Mouse (Mus musculus): ENCODE results near the gene Gpr61.

DNA sequence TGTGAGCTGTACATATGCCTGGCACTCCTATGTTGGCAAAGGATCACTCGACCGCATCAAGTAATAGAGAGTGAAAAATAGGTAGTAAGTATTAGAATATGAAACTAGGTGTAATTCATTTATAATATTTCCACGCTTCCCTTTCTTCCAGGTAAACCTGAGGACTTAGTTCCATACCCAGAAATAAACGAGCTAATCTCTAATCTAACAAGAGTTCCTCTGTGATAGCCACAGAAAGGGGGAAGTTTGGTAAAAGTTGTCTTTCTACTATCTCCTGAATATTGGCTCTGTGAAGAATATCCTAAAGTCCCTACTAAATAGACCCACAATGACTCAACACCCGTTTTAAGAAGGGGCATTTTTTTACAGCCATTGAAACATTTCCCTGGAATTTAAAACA lies 8.0 kb downstream of the Gpr61 start:
- TF ChIP-seq CTCF (IDR thresholded peaks at IDR 0.05; ENCODE audit: low read depth, low read length) (no peak), GATA2 (IDR thresholded peaks at IDR 0.05; ENCODE audit: borderline replicate concordance, low read depth, low read length) (no peak), GATA1 (IDR thresholded peaks at IDR 0.05; ENCODE audit: borderline replicate concordance, low read length) (no peak), POLR2AphosphoS5 (IDR thresholded peaks at IDR 0.05; ENCODE audit: insufficient replicate concordance, low read depth, low read length) (no peak)

Data from G1E (cell line).